Mouse (Mus musculus) CH12.LX (cell line): ENCODE data around the gene Kat2b. TPM values are rescaled to one million over a fixed set of nuclear protein-coding genes. Genes with fewer than 3 reads are reported as not detected.

Experiments
- DNase-seq: peaks from one replicate; pipeline ENCODE4 v3.0.0-alpha.2; 2013; ENCODE audit errors: extremely low read depth
- H3K27ac ChIP-seq: 2 replicates; pipeline ENCODE4 v1.5.1; 2012; ENCODE audit warnings: low read depth, mild to moderate bottlenecking, control low read depth, moderate library complexity; ENCODE audit not compliant: insufficient read depth
- H3K27me3 ChIP-seq: replicated peaks from 2 replicates; pipeline ENCODE3; 2012; ENCODE audit warnings: inconsistent platforms
- H3K36me3 ChIP-seq, 2 experiments: replicated peaks in 1 of 2; 2 replicates each; pipeline versions ENCODE3 to v1.6.1; 2012; ENCODE audit warnings: inconsistent platforms in 1 of 2, low read length in 1 of 2, mild to moderate bottlenecking in 1 of 2, mixed read lengths in 1 of 2, moderate library complexity in 1 of 2; ENCODE audit not compliant: control insufficient read depth in 1 of 2, insufficient read depth in 1 of 2
- H3K4me1 ChIP-seq, 2 experiments: 2 replicates each; pipeline ENCODE4 v1.6.1; 2012; ENCODE audit warnings: inconsistent platforms in 1 of 2, moderate library complexity in 1 of 2; ENCODE audit not compliant: insufficient read depth in 2 of 2, control insufficient read depth in 1 of 2
- H3K4me2 ChIP-seq: 2 replicates; pipeline ENCODE4 v1.6.1; 2012; ENCODE audit warnings: low read depth, mild to moderate bottlenecking, control low read depth; ENCODE audit not compliant: poor library complexity, insufficient read depth, severe bottlenecking
- H3K4me3 ChIP-seq, 3 experiments: fragments of 150-350 bp in 1 of 3; sonication (generic) in 1 of 3; replicated peaks in 1 of 3; 2 replicates each; pipeline versions ENCODE3 to v1.5.1; 2011 to 2012; ENCODE audit warnings: low read depth in 2 of 3, low read length in 2 of 3, mild to moderate bottlenecking in 2 of 3, moderate library complexity in 2 of 3, control low read depth in 1 of 3, improper control_type of control experiment in 1 of 3, inconsistent platforms in 1 of 3, mixed read lengths in 1 of 3; ENCODE audit not compliant: poor library complexity in 1 of 3
- H3K79me2 ChIP-seq: replicated peaks from 2 replicates; pipeline ENCODE4 v1.6.1; 2012; ENCODE audit warnings: mild to moderate bottlenecking, moderate library complexity; ENCODE audit not compliant: control insufficient read depth, poor library complexity, insufficient read depth, severe bottlenecking; ENCODE audit errors: extremely low read depth
- H3K9ac ChIP-seq: 2 replicates; pipeline ENCODE4 v1.6.1; 2012; ENCODE audit warnings: low read depth, mild to moderate bottlenecking, control low read depth, moderate library complexity; ENCODE audit not compliant: insufficient read depth
- H3K9me3 ChIP-seq: replicated peaks from 2 replicates; pipeline ENCODE3; 2012; ENCODE audit warnings: low read length, inconsistent platforms, mixed read lengths
- CHD1 ChIP-seq: IDR thresholded peaks from 2 replicates; pipeline ENCODE4 v1.6.1; 2012; ENCODE audit warnings: low read depth, low read length, improper control_type of control experiment, inconsistent platforms
- CHD2 ChIP-seq: IDR thresholded peaks from 2 replicates; pipeline ENCODE4 v1.6.1; 2011; ENCODE audit warnings: low read length, improper control_type of control experiment
- CTCF ChIP-seq, 2 experiments: IDR thresholded peaks in 1 of 2; conservative IDR thresholded peaks in 1 of 2; 2 replicates each; pipeline ENCODE4 v1.5.1; 2011 to 2012; ENCODE audit warnings: low read depth in 2 of 2, low read length in 2 of 2, improper control_type of control experiment in 1 of 2, inconsistent platforms in 1 of 2, mild to moderate bottlenecking in 1 of 2, moderate library complexity in 1 of 2
- ELF1 ChIP-seq: IDR thresholded peaks from 2 replicates; pipeline ENCODE4 v1.6.1; 2014; ENCODE audit warnings: low read depth, mild to moderate bottlenecking, inconsistent platforms, low read length, improper control_type of control experiment
- GABPA ChIP-seq: IDR thresholded peaks from 2 replicates; pipeline ENCODE4 v1.6.1; 2012; ENCODE audit warnings: low read depth, low read length, improper control_type of control experiment, inconsistent platforms; ENCODE audit not compliant: insufficient replicate concordance
- IRF4 ChIP-seq: IDR thresholded peaks from 2 replicates; pipeline ENCODE4 v1.6.1; 2014; ENCODE audit warnings: low read depth, mild to moderate bottlenecking, inconsistent platforms, low read length, improper control_type of control experiment
- JUND ChIP-seq: conservative IDR thresholded peaks from 2 replicates; pipeline ENCODE4 v1.6.1; 2011; ENCODE audit warnings: low read depth, low read length, improper control_type of control experiment
- MEF2A ChIP-seq: IDR thresholded peaks from 2 replicates; pipeline ENCODE4 v1.6.1; 2014; ENCODE audit warnings: low read depth, mild to moderate bottlenecking, inconsistent platforms, low read length, improper control_type of control experiment, borderline replicate concordance
- MXI1 ChIP-seq: IDR thresholded peaks from 2 replicates; pipeline ENCODE4 v1.6.1; 2011; ENCODE audit warnings: mild to moderate bottlenecking, low read depth, low read length, improper control_type of control experiment
- MYC ChIP-seq: IDR thresholded peaks from 2 replicates; pipeline ENCODE4 v1.6.1; 2011; ENCODE audit warnings: low read depth, mild to moderate bottlenecking, improper control_type of control experiment, low read length
- PAX5 ChIP-seq: IDR thresholded peaks from 2 replicates; pipeline ENCODE4 v1.6.1; 2012; ENCODE audit warnings: low read length, inconsistent platforms, mixed read lengths
- SMC3 ChIP-seq: IDR thresholded peaks from 2 replicates; pipeline ENCODE4 v1.6.1; 2011; ENCODE audit warnings: low read depth, low read length, improper control_type of control experiment
- TBP ChIP-seq: conservative IDR thresholded peaks from 2 replicates; pipeline ENCODE4 v1.6.1; 2011; ENCODE audit warnings: low read depth, low read length, improper control_type of control experiment
- TCF12 ChIP-seq: IDR thresholded peaks from 2 replicates; pipeline ENCODE4 v1.6.1; 2014; ENCODE audit warnings: low read depth, mild to moderate bottlenecking, inconsistent platforms, low read length, improper control_type of control experiment
- USF2 ChIP-seq: conservative IDR thresholded peaks from 2 replicates; pipeline ENCODE4 v1.6.1; 2011; ENCODE audit warnings: low read depth, low read length, improper control_type of control experiment
- ZMIZ1 ChIP-seq: IDR thresholded peaks from 2 replicates; pipeline ENCODE4 v1.6.1; 2012; ENCODE audit warnings: low read depth, mild to moderate bottlenecking, inconsistent platforms, low read length, improper control_type of control experiment
- ZNF384 ChIP-seq: IDR thresholded peaks from 2 replicates; pipeline ENCODE4 v1.6.1; 2012; ENCODE audit warnings: low read depth, low read length, improper control_type of control experiment, inconsistent platforms
- dilution Hi-C: fragments of 300-500 bp; cut with MboI; formaldehyde crosslinking; loops from 2 replicates; pipeline ENCODE4 v1.14.3; 2020; ENCODE audit warnings: low sequenced_read_pairs; ENCODE audit not compliant: extremely low pct_unique_long_range_greater_than_20kb, extremely low pct_ligation_motif_present
- in situ Hi-C: fragments of 300-500 bp; cut with MboI; formaldehyde crosslinking; loops from 3 replicates; pipeline ENCODE4 v1.14.3; 2019; ENCODE audit warnings: low sequenced_read_pairs, low pct_ligation_motif_present, low pct_unique_long_range_greater_than_20kb, mixed read lengths
- polyA plus RNA-seq: library from polyadenylated mRNA; unstranded; fragments of >175 nt; gene quantifications from 2 replicates; pipeline ENCODE4 v1.2.1, GENCODE M21; 2012; ENCODE audit warnings: low read depth; ENCODE audit not compliant: insufficient read length
- total RNA-seq, 2 experiments: library from RNA; depleted of rRNA; stranded (reverse); fragments of 300-350 nt in 1 of 2; fragments of >200 nt in 1 of 2; gene quantifications; 2 replicates each; pipeline ENCODE4 v1.2.3; 2012 to 2014

Kat2b gene
- total and polyA plus RNA-seq, 3 experiments, result 3.6 to 4.6 (median 4.1) TPM

- Histone ChIP-seq H3K9ac (no peak overlapping the region), H3K27me3 (no peaks in the 10 kb centered on the region), H3K4me1 (no peaks in the 10 kb centered on the region), H3K4me2 (no peak overlapping the region), H3K9me3 (no peaks in the 10 kb centered on the region), H3K27ac (no peak overlapping the region), H3K4me3 (no peak overlapping the region), H3K36me3 (no peaks in the 10 kb centered on the region), H3K79me2 (no peaks in the 10 kb centered on the region)
- in situ Hi-C loops, result loop anchor here (25.0 kb wide), 1 partner anchor 295 kb away; the partner anchor contains the start of gene Sult1c2
- TF ChIP-seq ZNF384 (no peak), CHD1 (no peak), CHD2 (no peak), ELF1 (no peak), MEF2A (no peak), IRF4 (no peak), GABPA (no peak), TBP (no peak), MYC (no peak), MXI1 (no peak), PAX5 (no peak)
- dilution Hi-C loops, result no loop called here
- no peak for DNase-seq
Measured at GRCm38 (mm10) chr17:53542536-53542935, 24.1 kb upstream of the Kat2b start.

GRCm38 (mm10) chr17:53543591-53544324 lies 22.9 kb upstream of the Kat2b start:
- Histone ChIP-seq H3K4me1 (no peaks in the 10 kb centered on the region), H3K27me3 (no peaks in the 10 kb centered on the region), H3K9ac (no peak overlapping the region), H3K4me3 (no peak overlapping the region), H3K9me3 (no peaks in the 10 kb centered on the region), H3K36me3 (no peaks in the 10 kb centered on the region), H3K27ac (no peak overlapping the region), H3K4me2 (no peak overlapping the region), H3K79me2 (no peaks in the 10 kb centered on the region)
- DNase-seq, result no peak
- in situ Hi-C loops (loop anchor here (25.0 kb wide), 1 partner anchor 294 kb away; the partner anchor contains the start of gene Sult1c2), dilution Hi-C loops (no loop called here)
- TF ChIP-seq TBP (no peak), CTCF (conservative IDR thresholded peaks at IDR 0.05 in 1 of 2, IDR thresholded peaks at IDR 0.05 in 1 of 2; ENCODE audit: low read depth in 2 of 2, low read length in 2 of 2) (no peak), ZMIZ1 (no peak), PAX5 (no peak), TCF12 (no peak), JUND (no peak), SMC3 (no peak), USF2 (no peak), ZNF384 (no peak)
